Mouse (Mus musculus) myocyte (in vitro differentiated cells): ENCODE data around the gene Ackr2. TPM values are rescaled to one million over a fixed set of nuclear protein-coding genes. Genes with fewer than 3 reads are reported as not detected.

Experiments used
- H3K27me3 ChIP-seq: one replicate; pipeline ENCODE4 v1.6.1; 2011; ENCODE audit not compliant: control insufficient read depth, insufficient read depth, insufficient read length
- H3K36me3 ChIP-seq: one replicate; pipeline ENCODE4 v1.6.1; 2011; ENCODE audit not compliant: control insufficient read depth, insufficient read depth
- H3K4me2 ChIP-seq: one replicate; pipeline ENCODE4 v1.6.1; 2011; ENCODE audit warnings: low read depth, control low read depth
- H3K4me3 ChIP-seq: one replicate; pipeline ENCODE4 v1.5.1; 2011; ENCODE audit warnings: mild to moderate bottlenecking, control low read depth, moderate library complexity
- H3K79me2 ChIP-seq: one replicate; pipeline ENCODE4 v1.6.1; 2011; ENCODE audit not compliant: control insufficient read depth, insufficient read depth
- H3ac ChIP-seq: one replicate; pipeline ENCODE4 v1.6.1; 2011; ENCODE audit not compliant: control insufficient read depth, insufficient read length
- CEBPB ChIP-seq: IDR thresholded peaks from 2 replicates; pipeline ENCODE4 v1.6.1; 2011; ENCODE audit warnings: mild to moderate bottlenecking, moderate library complexity; ENCODE audit not compliant: poor library complexity, insufficient read depth, severe bottlenecking
- E2F4 ChIP-seq: IDR thresholded peaks from one replicate; pipeline ENCODE4 v1.6.1; 2011; ENCODE audit warnings: mild to moderate bottlenecking, control low read depth, moderate library complexity; ENCODE audit not compliant: insufficient read depth
- MAX ChIP-seq: IDR thresholded peaks from one replicate; pipeline ENCODE4 v1.6.1; 2011; ENCODE audit warnings: low read depth, mild to moderate bottlenecking, control low read depth
- MYOD1 ChIP-seq, 3 experiments: IDR thresholded peaks; one replicate each; pipeline ENCODE4 v1.6.1; 2011; ENCODE audit warnings: control low read depth in 2 of 3, low read depth in 2 of 3, mild to moderate bottlenecking in 2 of 3, moderate library complexity in 1 of 3; ENCODE audit not compliant: insufficient read length in 2 of 3, control insufficient read depth in 1 of 3
- MYOG ChIP-seq, 3 experiments: IDR thresholded peaks; one replicate each; pipeline ENCODE4 v1.6.1; 2011; ENCODE audit warnings: control low read depth in 2 of 3, low read depth in 2 of 3, mild to moderate bottlenecking in 2 of 3; ENCODE audit not compliant: insufficient read length in 2 of 3, control insufficient read depth in 1 of 3, insufficient read depth in 1 of 3
- POLR2A ChIP-seq: IDR thresholded peaks from one replicate; pipeline ENCODE4 v1.6.1; 2011; ENCODE audit warnings: low read depth, mild to moderate bottlenecking, control low read depth, moderate library complexity; ENCODE audit not compliant: insufficient read length
- POLR2AphosphoS2 ChIP-seq: IDR thresholded peaks from one replicate; pipeline ENCODE4 v1.6.1; 2011; ENCODE audit warnings: low read depth, control low read depth; ENCODE audit not compliant: insufficient read length
- REST ChIP-seq: IDR thresholded peaks from one replicate; pipeline ENCODE4 v1.6.1; 2011; ENCODE audit warnings: mild to moderate bottlenecking, control low read depth, moderate library complexity; ENCODE audit not compliant: insufficient read depth, insufficient read length
- SRF ChIP-seq: IDR thresholded peaks from one replicate; pipeline ENCODE4 v1.6.1; 2011; ENCODE audit warnings: low read depth; ENCODE audit not compliant: control insufficient read depth, insufficient read length
- TCF12 ChIP-seq: IDR thresholded peaks from one replicate; pipeline ENCODE4 v1.6.1; 2011; ENCODE audit warnings: mild to moderate bottlenecking, control low read depth; ENCODE audit not compliant: poor library complexity, insufficient read depth, severe bottlenecking
- TCF3 ChIP-seq: IDR thresholded peaks from one replicate; pipeline ENCODE4 v1.6.1; 2011; ENCODE audit warnings: low read depth, control low read depth; ENCODE audit not compliant: insufficient read length
- USF1 ChIP-seq: IDR thresholded peaks from one replicate; pipeline ENCODE4 v1.6.1; 2011; ENCODE audit warnings: low read depth, mild to moderate bottlenecking, control low read depth, moderate library complexity
- polyA plus RNA-seq: library from polyadenylated mRNA; unstranded; fragments of >200 nt; fragmentation: generic; extraction: Trizol; gene quantifications from one replicate; pipeline ENCODE4 v1.2.1, GENCODE M21; 2012; ENCODE audit warnings: missing spikeins

The Ackr2 gene
- 0.01 TPM for polyA plus RNA-seq

DNA sequence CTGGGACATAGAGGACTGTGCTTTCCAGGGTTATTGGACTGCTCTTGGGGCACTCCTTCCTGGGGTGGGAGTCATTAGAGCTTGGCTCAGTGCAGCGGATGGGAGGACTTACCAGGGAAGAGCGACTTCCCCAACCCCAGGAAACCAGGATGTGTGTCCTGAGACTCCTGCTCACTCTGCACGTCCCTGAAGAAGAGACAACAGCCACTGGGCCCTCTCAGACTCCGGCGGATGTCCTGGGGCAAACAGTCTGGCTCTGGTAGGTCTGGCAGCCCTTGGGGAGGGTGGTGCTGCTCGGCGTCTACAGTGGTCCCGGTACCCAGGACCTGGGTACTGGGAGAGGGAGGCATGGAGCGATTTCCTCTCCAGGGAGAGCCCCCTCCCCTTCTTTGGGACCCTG, at the start of gene Ackr2:
Gene Ackr2 (plus strand): TSS at position 111 of the 400 bp plus-strand sequence.
- H3K4me2 ChIP-seq = no peak within 1 kb of the TSS
- TF ChIP-seq TCF3 = no peak
- TF ChIP-seq E2F4 = no peak
- TF ChIP-seq MYOD1 (IDR thresholded peaks at IDR 0.05; ENCODE audit: control insufficient read depth in 1 of 3, insufficient read length in 2 of 3, low read depth in 2 of 3) = no peak
- no peak for TF ChIP-seq POLR2AphosphoS2
- no peak for TF ChIP-seq USF1
- no peak for TF ChIP-seq REST
- TF ChIP-seq TCF12 = no peak
- TF ChIP-seq POLR2A = no peak
- no peak for TF ChIP-seq CEBPB
- TF ChIP-seq MAX = no peak
- TF ChIP-seq MYOG (IDR thresholded peaks at IDR 0.05; ENCODE audit: control insufficient read depth in 1 of 3, insufficient read depth in 1 of 3, insufficient read length in 2 of 3, low read depth in 2 of 3) = no peak
- TF ChIP-seq SRF = no peak

GRCm38 (mm10) chr9:121854246-121854645, 43.9 kb upstream of the Ackr2 start:
- TF ChIP-seq POLR2AphosphoS2 (no peak), CEBPB (no peak), USF1 (no peak), TCF12 (no peak), TCF3 (no peak), POLR2A (no peak), REST (no peak), E2F4 (no peak), SRF (no peak), MAX (no peak), MYOD1 (IDR thresholded peaks at IDR 0.05; ENCODE audit: control insufficient read depth in 1 of 3, insufficient read length in 2 of 3, low read depth in 2 of 3) (no peak)
- peak overlapping the region; percentile 93 for H3K4me2 ChIP-seq
- no peak overlapping the region for H3ac ChIP-seq
- no peaks in the 10 kb centered on the region for H3K27me3 ChIP-seq
- peaks cover 23% of the 10 kb centered on the region for H3K36me3 ChIP-seq
- H3K4me3 ChIP-seq = no peak overlapping the region
- peaks cover 37% of the 10 kb centered on the region for H3K79me2 ChIP-seq

More for the DNA sequence above, at the start of gene Ackr2:
- Histone ChIP-seq H3K36me3 (no peaks in the 10 kb centered on the region), H3K4me3 (no peak within 1 kb of the TSS), H3K79me2 (no peaks in the 10 kb centered on the region), H3ac (no peak within 1 kb of the TSS), H3K27me3 (peaks cover 18% of the 10 kb centered on the region)

DNA sequence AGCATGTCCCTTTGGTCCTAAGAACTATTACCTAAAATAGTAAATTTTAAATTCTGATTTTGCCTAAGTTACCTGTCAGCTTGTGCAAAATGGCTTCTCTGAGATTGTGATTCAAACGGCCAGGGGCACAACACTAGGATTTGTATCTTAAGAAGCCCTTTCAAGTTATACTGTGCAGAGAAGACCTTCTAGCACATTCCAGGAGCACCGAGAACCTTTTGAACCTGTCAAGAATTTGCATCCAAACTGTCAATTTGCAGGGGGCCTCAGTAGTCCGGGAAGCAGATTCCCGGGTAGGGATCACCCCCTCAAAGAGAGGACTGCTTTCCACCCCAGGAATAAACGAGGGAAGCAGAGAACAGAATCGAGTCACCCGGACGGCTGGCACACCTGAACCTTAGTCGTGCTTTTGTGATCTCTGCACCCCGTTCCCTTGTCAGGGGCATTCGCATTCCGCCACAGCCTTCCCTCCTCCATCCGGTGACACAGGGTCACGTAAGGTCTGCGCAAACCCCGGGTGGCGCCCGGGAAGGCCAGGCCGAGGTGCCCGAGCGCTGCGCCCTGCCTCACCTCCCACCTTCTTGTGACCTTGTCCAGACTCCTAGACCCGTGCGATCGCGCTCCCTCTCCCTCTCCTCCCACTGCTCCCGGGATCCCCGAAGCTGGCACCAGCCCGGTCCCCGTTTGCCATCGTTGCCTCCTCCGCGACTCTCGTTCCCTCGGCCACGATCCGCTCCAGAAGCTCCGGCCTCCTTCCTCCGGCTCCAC, 41.3 kb upstream of the Ackr2 start:
- Histone ChIP-seq H3K4me2 (peak overlapping the region; percentile 93), H3ac (peak overlapping the region; percentile 79), H3K4me3 (peak overlapping the region; percentile 77), H3K36me3 (peaks cover 5% of the 10 kb centered on the region), H3K27me3 (no peaks in the 10 kb centered on the region), H3K79me2 (peaks cover 37% of the 10 kb centered on the region)
- TF ChIP-seq MYOD1 (IDR thresholded peaks at IDR 0.05; ENCODE audit: control insufficient read depth in 1 of 3, insufficient read length in 2 of 3, low read depth in 2 of 3) = no peak
- TF ChIP-seq CEBPB = no peak
- no peak for TF ChIP-seq SRF
- no peak for TF ChIP-seq TCF3
- no peak for TF ChIP-seq MYOG (IDR thresholded peaks at IDR 0.05; ENCODE audit: control insufficient read depth in 1 of 3, insufficient read depth in 1 of 3, insufficient read length in 2 of 3, low read depth in 2 of 3)

GRCm38 (mm10) chr9:121857474-121858152, 40.5 kb upstream of the Ackr2 start:
- Histone ChIP-seq H3K4me2 (peak overlapping the region; percentile 73), H3K4me3 (peak overlapping the region; percentile 77), H3K27me3 (no peaks in the 10 kb centered on the region), H3K79me2 (peaks cover 37% of the 10 kb centered on the region), H3ac (peak overlapping the region; percentile 79), H3K36me3 (no peaks in the 10 kb centered on the region)
- TF ChIP-seq POLR2AphosphoS2 (peak; percentile 83), TCF12 (no peak), USF1 (no peak), TCF3 (no peak), E2F4 (no peak), SRF (no peak), POLR2A (peak; percentile 75), MYOD1 (IDR thresholded peaks at IDR 0.05; ENCODE audit: control insufficient read depth in 1 of 3, insufficient read length in 2 of 3, low read depth in 2 of 3) (peak in 1 of 3 experiments; percentile 19)
